Mouse (Mus musculus): ENCODE data around the gene Rbm42. TPM values are rescaled to one million over a fixed set of nuclear protein-coding genes. Genes with fewer than 3 reads are reported as not detected.
A peak's percentile ranks its signal among the peaks of the same experiment; 100 is the strongest.

Gene Rbm42
- 10 to 100 TPM; 37.4 to 38.3 TPM for total RNA-seq (2021)
- long read RNA-seq, experiment 1, transcript Rbm42-202 (9 exons, 1,526 nt) = major isoform, 27 of 55 reads
- long read RNA-seq, experiment 1, transcript Rbm42-201 (10 exons, 1,784 nt) = major isoform, 27 of 55 reads
- long read RNA-seq, experiment 1, partial matches to known transcripts = 0 of 55 reads
- long read RNA-seq, experiment 1, other reads (novel, unspliced or antisense) = 1 of 55 reads
- long read RNA-seq, experiment 2, transcript Rbm42-202 (9 exons, 1,526 nt) = minor isoform, 46 of 105 reads
- long read RNA-seq, experiment 2, transcript Rbm42-201 (10 exons, 1,784 nt) = major isoform, 54 of 105 reads
- long read RNA-seq, experiment 2, partial matches to known transcripts = 4 of 105 reads
- long read RNA-seq, experiment 2, other reads (novel, unspliced or antisense) = 1 of 105 reads

- TF ChIP-seq CTCF (IDR thresholded peaks at IDR 0.05) = no peak
- peak; percentile 99 for DNase-seq
- H3K4me3 ChIP-seq = peak within 1 kb of the TSS; percentile 81
- H3K27ac ChIP-seq = peak within 1 kb of the TSS; percentile 94
- intact Hi-C loops (cut with DNase I) = loop anchor here (5.0 kb wide), 1 partner anchor 77 kb away; the partner anchor contains the start of gene Tmem147
These were observed at the start of gene Rbm42 for GRCm38 (mm10) chr7:30649591-30650540. Rbm42 (minus strand) TSS chr7:30650317.

- Histone ChIP-seq H3K4me3 (no peak within 1 kb of the TSS), H3K27ac (no peak within 1 kb of the TSS)
- no peak for DNase-seq
- no peak for TF ChIP-seq CTCF (IDR thresholded peaks at IDR 0.05)
- intact Hi-C loops (cut with DNase I) = no loop called here
These were observed 48.5 kb upstream of the Rbm42 start, which contains the start of gene 2200002J24Rik for GRCm38 (mm10) chr7:30698589-30698988. 2200002J24Rik (plus strand) TSS chr7:30698926.

GRCm38 (mm10) chr7:30698101-30698500, 48.0 kb upstream of the Rbm42 start:
- intact Hi-C loops (cut with DNase I) = no loop called here
- no peak for DNase-seq
- TF ChIP-seq CTCF (IDR thresholded peaks at IDR 0.05) = no peak

GRCm38 (mm10) chr7:30688325-30688724, 38.2 kb upstream of the Rbm42 start:
- intact Hi-C loops (cut with DNase I) = no loop called here
- no peak for DNase-seq
- TF ChIP-seq CTCF (IDR thresholded peaks at IDR 0.05) = no peak
- no peak overlapping the region for H3K4me3 ChIP-seq
- H3K27ac ChIP-seq = no peak overlapping the region

More at GRCm38 (mm10) chr7:30698101-30698500, 48.0 kb upstream of the Rbm42 start:
- no peak overlapping the region for H3K4me3 ChIP-seq
- no peak overlapping the region for H3K27ac ChIP-seq

- H3K27ac ChIP-seq = no peak overlapping the region; the same call in 1 of the 2 replicates
- H3K4me3 ChIP-seq = no peak overlapping the region
- DNase-seq = no peak
- intact Hi-C loops (cut with DNase I) = no loop called here
- TF ChIP-seq CTCF (IDR thresholded peaks at IDR 0.05) = no peak
These were observed 33.3 kb upstream of the Rbm42 start for GRCm38 (mm10) chr7:30683425-30683824.

- TF ChIP-seq CTCF (IDR thresholded peaks at IDR 0.05) = no peak
- DNase-seq = peak; percentile 70
- Histone ChIP-seq H3K27ac (peak overlapping the region; percentile 84), H3K4me3 (no peak overlapping the region)
- intact Hi-C loops (cut with DNase I) = no loop called here
These were observed 31.8 kb upstream of the Rbm42 start for GRCm38 (mm10) chr7:30681897-30682296.

GRCm38 (mm10) chr7:30678263-30678975, 28.3 kb upstream of the Rbm42 start:
- Histone ChIP-seq H3K4me3 (no peak overlapping the region), H3K27ac (no peak overlapping the region)
- DNase-seq = peak; percentile 47
- intact Hi-C loops (cut with DNase I) = no loop called here
- TF ChIP-seq CTCF (IDR thresholded peaks at IDR 0.05) = peak; percentile 15; the same call in 1 of the 2 replicates

- intact Hi-C loops (cut with DNase I) = no loop called here
- no peak for TF ChIP-seq CTCF (IDR thresholded peaks at IDR 0.05)
- no peak for DNase-seq
- H3K4me3 ChIP-seq = no peak within 1 kb of the TSS
- H3K27ac ChIP-seq = no peak within 1 kb of the TSS
These were observed 21.4 kb upstream of the Rbm42 start, which contains the start of gene Pmis2 for GRCm38 (mm10) chr7:30671480-30671879. Pmis2 (minus strand) TSS chr7:30671605.

- TF ChIP-seq CTCF (IDR thresholded peaks at IDR 0.05) = peak; percentile 51
- no peak overlapping the region for H3K4me3 ChIP-seq
- intact Hi-C loops (cut with DNase I) = no loop called here
- no peak for DNase-seq
- no peak overlapping the region for H3K27ac ChIP-seq
These were observed 19.1 kb upstream of the Rbm42 start for GRCm38 (mm10) chr7:30669229-30669628.

- intact Hi-C loops (cut with DNase I) = no loop called here
- Histone ChIP-seq H3K4me3 (peak overlapping the region; percentile 81), H3K27ac (peak overlapping the region; percentile 83)
- no peak for TF ChIP-seq CTCF (IDR thresholded peaks at IDR 0.05)
- DNase-seq = no peak
These were observed 15.2 kb upstream of the Rbm42 start for GRCm38 (mm10) chr7:30665321-30665720.

GRCm38 (mm10) chr7:30664529-30665200, 14.5 kb upstream of the Rbm42 start, which contains the start of gene Haus5:
Haus5 (minus strand) TSS chr7:30664994.
- peak; percentile 91 for DNase-seq
- no peak for TF ChIP-seq CTCF (IDR thresholded peaks at IDR 0.05)
- Histone ChIP-seq H3K27ac (peak within 1 kb of the TSS; percentile 83), H3K4me3 (peak within 1 kb of the TSS; percentile 81)
- intact Hi-C loops (cut with DNase I) = no loop called here
